Mouse (Mus musculus): ENCODE data around the gene Gm15217.

GRCm38 (mm10) chr14:46418371-46419097 lies 39.3 kb downstream of the Gm15217 start:
- TF ChIP-seq POLR2A (IDR thresholded peaks at IDR 0.05; ENCODE audit: extremely low read depth, insufficient read depth, low read length): no peak
- no peak for TF ChIP-seq CTCF (IDR thresholded peaks at IDR 0.05; ENCODE audit: low read depth, low read length)
